Mouse (Mus musculus) kidney, embryonic 14.5 days (tissue): ENCODE results near the gene Gm10491. TPM values are rescaled to one million over a fixed set of nuclear protein-coding genes. Genes with fewer than 3 reads are reported as not detected.
A peak's percentile ranks its signal among the peaks of the same experiment; 100 is the strongest.

Experiments used
- ATAC-seq: fragments of 200-750 bp; cut with Nextera tagmentation; 2 replicates; pipeline ENCODE4 v1.8.0; 2017; ENCODE audit warnings: moderate number of reproducible peaks, mild to moderate bottlenecking, moderate TSS enrichment, moderate library complexity; ENCODE audit not compliant: low FRiP score, low TSS enrichment
- H3K27ac ChIP-seq: fragments of 300-500 bp; sonication (generic); 2 replicates; pipeline ENCODE4 v1.5.1; 2014; ENCODE audit warnings: low read depth, mild to moderate bottlenecking, low read length, moderate library complexity, mixed read lengths
- H3K27me3 ChIP-seq: fragments of 300-500 bp; sonication (generic); 2 replicates; pipeline ENCODE4 v1.6.1; 2014; ENCODE audit warnings: mild to moderate bottlenecking, low read length; ENCODE audit not compliant: control insufficient read depth, insufficient read depth
- H3K36me3 ChIP-seq: fragments of 300-500 bp; sonication (generic); 2 replicates; pipeline ENCODE4 v1.6.1; 2014; ENCODE audit warnings: low read length, mixed read lengths; ENCODE audit not compliant: control insufficient read depth, insufficient read depth
- H3K4me1 ChIP-seq: fragments of 300-500 bp; sonication (generic); 2 replicates; pipeline ENCODE4 v1.6.1; 2014; ENCODE audit warnings: low read length, mixed read lengths; ENCODE audit not compliant: control insufficient read depth, insufficient read depth
- H3K4me2 ChIP-seq: fragments of 300-500 bp; sonication (generic); replicated peaks from 2 replicates; pipeline ENCODE4 v1.6.1; 2014; ENCODE audit warnings: low read depth, mild to moderate bottlenecking, low read length
- H3K4me3 ChIP-seq: fragments of 300-500 bp; sonication (generic); 2 replicates; pipeline ENCODE4 v1.5.1; 2014; ENCODE audit warnings: mild to moderate bottlenecking, low read length
- H3K9ac ChIP-seq: fragments of 300-500 bp; sonication (generic); 2 replicates; pipeline ENCODE4 v1.6.1; 2014; ENCODE audit warnings: low read depth, mild to moderate bottlenecking, low read length, moderate library complexity
- H3K9me3 ChIP-seq: fragments of 300-500 bp; sonication (generic); 2 replicates; pipeline ENCODE4 v1.6.1; 2016; ENCODE audit warnings: low read length; ENCODE audit not compliant: control insufficient read depth
- WGBS: fragments of 180-500 bp; shearing (Covaris S2); extraction: QIAGEN DNeasy Blood & Tissue Kit; methylation state at CpG from one replicate; pipeline ENCODE4 v1.1.7; 2014; 5-methylcytosine and 5-hydroxymethylcytosine counted together
- polyA plus RNA-seq: library from polyadenylated mRNA; unstranded; fragments of >200 nt; fragmentation: Nextera tagmentation; extraction: Ambion mirVana; gene quantifications from 2 replicates; pipeline ENCODE4 v1.2.1, GENCODE M21; 2014

The Gm10491 gene
- not detected in 2 replicates for polyA plus RNA-seq

DNA sequence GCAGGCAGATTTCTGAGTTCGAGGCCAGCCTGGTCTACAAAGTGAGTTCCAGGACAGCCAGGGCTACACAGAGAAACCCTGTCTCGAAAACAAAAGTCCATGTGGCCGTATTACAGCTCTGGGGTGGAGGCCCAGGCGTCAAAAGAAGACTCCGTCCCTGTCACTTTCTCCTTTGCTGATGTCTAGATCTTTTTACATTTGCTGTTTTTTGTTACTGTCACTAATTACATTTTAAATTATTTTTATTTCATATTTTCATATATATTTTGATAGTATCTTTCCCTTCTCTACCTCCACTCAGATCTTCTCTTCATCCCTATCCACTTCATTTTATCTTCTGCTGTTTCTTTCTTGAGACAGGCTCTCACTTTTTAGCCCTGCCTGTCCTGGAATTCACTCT, at the start of gene Gm10491:
Gene Gm10491 (minus strand): TSS at position 101 of the 400 bp plus-strand sequence.
- Histone ChIP-seq H3K9me3 (no peaks in the 10 kb centered on the region), H3K27ac (no peak within 1 kb of the TSS), H3K4me2 (no peak within 1 kb of the TSS), H3K9ac (no peak within 1 kb of the TSS), H3K4me3 (no peak within 1 kb of the TSS), H3K4me1 (no peaks in the 10 kb centered on the region), H3K27me3 (no peaks in the 10 kb centered on the region), H3K36me3 (peaks cover 5% of the 10 kb centered on the region; the same call in 1 of the 2 replicates)
- 85% methylated on average over 5 of the region's 5 CpGs for WGBS
- ATAC-seq, result no peak

DNA sequence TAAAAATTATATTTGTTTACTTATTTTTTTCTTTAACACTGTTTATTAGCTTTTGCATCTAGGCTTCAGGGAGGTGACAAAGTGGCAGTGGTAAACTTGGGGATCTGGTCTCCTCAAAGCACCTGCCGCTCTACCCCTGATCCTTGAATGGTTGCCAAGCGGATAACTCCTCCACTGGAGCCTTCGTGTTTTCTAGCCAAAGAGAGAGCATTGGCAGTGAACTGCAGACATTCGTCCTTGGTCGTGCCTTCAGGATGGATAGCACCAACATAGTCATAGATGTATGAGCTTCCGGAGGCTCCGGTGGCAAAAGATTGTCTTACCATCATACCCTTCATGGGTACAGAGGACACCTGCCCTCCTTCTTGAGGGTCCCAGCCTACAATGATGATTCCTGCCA, 42.5 kb upstream of the Gm10491 start:
- 94% methylated on average over 7 of the region's 7 CpGs for WGBS
- Histone ChIP-seq H3K36me3 (no peaks in the 10 kb centered on the region), H3K9me3 (no peaks in the 10 kb centered on the region), H3K9ac (no peak overlapping the region), H3K27ac (no peak overlapping the region), H3K4me1 (no peaks in the 10 kb centered on the region), H3K4me3 (no peak overlapping the region), H3K4me2 (no peak overlapping the region), H3K27me3 (no peaks in the 10 kb centered on the region)
- no peak for ATAC-seq

DNA sequence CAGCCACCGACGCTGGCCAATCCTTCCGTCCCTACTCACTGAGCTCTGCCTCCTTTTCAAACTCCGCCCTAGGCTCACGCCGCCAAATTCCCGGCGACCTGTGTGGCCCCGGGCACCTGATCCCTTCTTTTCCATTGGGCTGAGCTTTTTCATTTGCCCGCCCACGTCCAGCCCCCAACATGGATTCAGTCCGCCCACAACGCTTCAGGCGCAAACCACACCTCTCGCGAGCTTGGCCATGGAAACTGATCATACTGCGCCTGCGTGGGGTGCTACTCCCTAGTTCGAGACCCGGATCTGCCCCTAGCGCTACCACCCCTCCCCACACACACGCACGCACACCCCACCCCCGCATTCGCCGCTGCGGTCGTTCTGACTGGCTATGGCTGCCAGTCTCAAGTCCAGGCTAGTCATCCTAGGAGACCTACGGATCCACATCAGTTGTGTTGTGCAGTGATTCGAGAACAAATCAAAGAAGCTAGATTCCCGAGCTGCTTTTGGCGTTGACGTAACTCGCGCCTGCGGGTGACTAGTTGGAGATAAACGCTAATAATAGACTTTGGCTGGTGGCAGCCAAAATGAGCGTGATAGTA, 40.4 kb upstream of the Gm10491 start:
- peak; percentile 98 for ATAC-seq
- 19% methylated on average over 38 of the region's 38 CpGs for WGBS
- no peaks in the 10 kb centered on the region for H3K27me3 ChIP-seq
- H3K4me2 ChIP-seq, result peak overlapping the region; percentile 47
- H3K9me3 ChIP-seq, result no peaks in the 10 kb centered on the region
- no peaks in the 10 kb centered on the region for H3K36me3 ChIP-seq
- no peak overlapping the region for H3K27ac ChIP-seq
- peak overlapping the region; percentile 58 for H3K9ac ChIP-seq
- no peaks in the 10 kb centered on the region for H3K4me1 ChIP-seq
- H3K4me3 ChIP-seq, result peak overlapping the region; percentile 49

DNA sequence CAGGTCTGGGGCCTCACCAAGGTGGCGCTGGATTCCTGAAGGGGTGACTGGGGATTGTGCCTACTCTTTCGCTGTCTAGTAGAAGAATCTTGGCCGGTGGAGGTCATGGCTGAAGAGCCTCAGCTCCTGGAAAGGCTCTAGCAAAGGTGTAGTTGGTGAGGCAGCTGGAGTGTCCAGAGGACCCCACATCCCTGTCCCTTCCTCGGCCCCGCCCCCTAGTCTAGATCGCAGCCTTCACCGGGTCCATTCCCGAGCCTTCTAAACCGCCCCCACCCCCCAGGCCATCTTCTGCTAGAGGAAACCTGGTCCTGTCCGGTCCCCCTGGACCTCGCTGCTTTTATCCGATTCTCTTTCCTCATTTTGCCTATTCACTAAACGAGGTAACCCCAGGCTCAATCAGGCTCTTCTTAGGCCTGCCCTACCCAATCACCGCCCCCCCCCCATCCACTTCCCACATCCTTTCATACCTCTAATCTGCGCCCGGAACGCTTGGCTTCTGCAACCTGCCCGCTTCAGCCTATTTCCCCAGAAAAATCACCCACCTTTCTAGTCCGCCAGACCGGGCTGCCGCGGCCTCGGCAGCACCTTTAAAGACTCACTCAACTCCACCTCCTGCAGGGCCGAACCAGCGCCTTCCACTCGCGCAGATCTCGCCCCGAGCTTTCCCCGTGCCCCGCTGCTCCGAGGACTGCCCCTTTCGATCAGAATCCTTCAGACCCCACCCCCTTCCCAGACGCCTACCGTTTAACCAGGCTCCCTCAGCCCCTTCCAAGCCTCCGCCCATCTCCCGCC, 39.7 kb upstream of the Gm10491 start, which contains the start of gene Hdac6:
Gene Hdac6 (minus strand): TSS at position 782 of the 792 bp plus-strand sequence.
- peak; percentile 53 for ATAC-seq
- H3K4me2 ChIP-seq, result peak within 1 kb of the TSS; percentile 47
- 32% methylated on average over 35 of the region's 37 CpGs for WGBS
- peak within 1 kb of the TSS; percentile 2; the same call in 1 of the 2 replicates for H3K27ac ChIP-seq
- H3K4me3 ChIP-seq, result peak within 1 kb of the TSS; percentile 49
- no peaks in the 10 kb centered on the region for H3K4me1 ChIP-seq
- H3K36me3 ChIP-seq, result no peaks in the 10 kb centered on the region
- H3K9ac ChIP-seq, result peak within 1 kb of the TSS; percentile 58
- H3K27me3 ChIP-seq, result no peaks in the 10 kb centered on the region
- no peaks in the 10 kb centered on the region for H3K9me3 ChIP-seq

- H3K4me3 ChIP-seq, result no peak overlapping the region
- no peaks in the 10 kb centered on the region; the same call in 1 of the 2 replicates for H3K36me3 ChIP-seq
- 54% methylated on average over 8 of the region's 8 CpGs for WGBS
- H3K27ac ChIP-seq, result no peak overlapping the region
- H3K27me3 ChIP-seq, result no peaks in the 10 kb centered on the region
- H3K4me1 ChIP-seq, result no peaks in the 10 kb centered on the region
- H3K9me3 ChIP-seq, result no peaks in the 10 kb centered on the region
- H3K4me2 ChIP-seq, result no peak overlapping the region
- ATAC-seq, result no peak
- H3K9ac ChIP-seq, result no peak overlapping the region
Measured at GRCm38 (mm10) chrX:7945618-7946017, 38.0 kb upstream of the Gm10491 start.

DNA sequence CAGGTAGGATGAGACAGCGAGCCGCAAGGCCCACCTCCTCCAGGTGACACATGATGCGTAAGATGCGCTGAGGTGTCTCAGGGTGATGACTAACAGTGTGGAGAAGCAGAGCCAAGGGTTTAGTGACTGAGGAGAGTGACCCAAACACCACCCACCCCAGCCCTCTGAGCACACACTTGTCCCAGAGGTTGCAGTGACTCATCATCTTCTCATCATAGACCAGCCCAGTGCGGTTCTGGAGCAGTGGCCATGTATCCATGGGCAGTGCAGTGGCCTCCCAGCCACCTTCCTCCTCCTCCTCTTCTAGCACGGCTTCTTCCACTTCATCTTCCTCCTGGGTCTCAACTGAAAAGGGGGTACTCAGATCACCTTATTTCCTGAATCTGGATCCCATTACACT, 30.0 kb upstream of the Gm10491 start:
- Histone ChIP-seq H3K27me3 (no peaks in the 10 kb centered on the region), H3K9ac (no peak overlapping the region), H3K27ac (no peak overlapping the region), H3K4me1 (no peaks in the 10 kb centered on the region), H3K4me2 (no peak overlapping the region), H3K9me3 (no peaks in the 10 kb centered on the region), H3K4me3 (no peak overlapping the region), H3K36me3 (peaks cover 9% of the 10 kb centered on the region; the same call in 1 of the 2 replicates)
- 97% methylated on average over 6 of the region's 6 CpGs for WGBS
- ATAC-seq, result no peak; the same call in 1 of the 2 replicates

- Histone ChIP-seq H3K27ac (no peak overlapping the region), H3K4me1 (no peaks in the 10 kb centered on the region), H3K4me2 (no peak overlapping the region), H3K4me3 (no peak overlapping the region), H3K9me3 (no peaks in the 10 kb centered on the region), H3K36me3 (peaks cover 9% of the 10 kb centered on the region; the same call in 1 of the 2 replicates), H3K9ac (no peak overlapping the region), H3K27me3 (no peaks in the 10 kb centered on the region)
- no peak for ATAC-seq
- 50% methylated on average over 11 of the region's 11 CpGs for WGBS
Measured at GRCm38 (mm10) chrX:7936874-7937273, 29.2 kb upstream of the Gm10491 start.

GRCm38 (mm10) chrX:7928270-7928790, 20.7 kb upstream of the Gm10491 start, which contains the start of gene Eras:
TSS of gene Eras (minus strand) at chrX:7928607.
- no peak within 1 kb of the TSS for H3K4me2 ChIP-seq
- H3K27ac ChIP-seq, result no peak within 1 kb of the TSS
- 26% methylated on average over 17 of the region's 19 CpGs for WGBS
- no peak within 1 kb of the TSS for H3K4me3 ChIP-seq
- peaks cover 5% of the 10 kb centered on the region; the same call in 1 of the 2 replicates for H3K36me3 ChIP-seq
- peaks cover 11% of the 10 kb centered on the region; the same call in 1 of the 2 replicates for H3K27me3 ChIP-seq
- H3K4me1 ChIP-seq, result no peaks in the 10 kb centered on the region
- no peaks in the 10 kb centered on the region for H3K9me3 ChIP-seq
- ATAC-seq, result no peak
- no peak within 1 kb of the TSS for H3K9ac ChIP-seq

GRCm38 (mm10) chrX:7927116-7927515, 19.5 kb upstream of the Gm10491 start:
- ATAC-seq, result no peak
- peaks cover 21% of the 10 kb centered on the region for H3K27me3 ChIP-seq
- H3K9ac ChIP-seq, result no peak overlapping the region
- no peaks in the 10 kb centered on the region for H3K9me3 ChIP-seq
- no peak overlapping the region for H3K4me2 ChIP-seq
- H3K27ac ChIP-seq, result no peak overlapping the region
- WGBS, result 31% methylated on average over 10 of the region's 10 CpGs
- no peak overlapping the region for H3K4me3 ChIP-seq
- peaks cover 5% of the 10 kb centered on the region; the same call in 1 of the 2 replicates for H3K36me3 ChIP-seq
- no peaks in the 10 kb centered on the region for H3K4me1 ChIP-seq
